Mouse (Mus musculus) macrophage (primary cell): ENCODE data around the gene Ntng2. TPM values are rescaled to one million over a fixed set of nuclear protein-coding genes. Genes with fewer than 3 reads are reported as not detected.

ENCODE experiments used
- H3K27ac ChIP-seq: fragments of 350-480 bp; formaldehyde crosslinking; 2 replicates; pipeline ENCODE4 v1.9.0; 2021
- H3K36me3 ChIP-seq: fragments of 350-480 bp; formaldehyde crosslinking; 2 replicates; pipeline ENCODE4 v1.9.0; 2021; ENCODE audit errors: inconsistent target
- H3K4me3 ChIP-seq: fragments of 350-480 bp; formaldehyde crosslinking; 2 replicates; pipeline ENCODE4 v1.9.0; 2021; ENCODE audit errors: inconsistent target
- H3K79me2 ChIP-seq: fragments of 350-480 bp; formaldehyde crosslinking; 2 replicates; pipeline ENCODE4 v1.9.0; 2021; ENCODE audit errors: inconsistent target
- WGBS: methylation state at CpG from one replicate; pipeline ENCODE4 v1.1.7; 2026; ENCODE audit warnings: inconsistent platforms; ENCODE audit not compliant: missing documents; 5-methylcytosine and 5-hydroxymethylcytosine counted together
- polyA plus RNA-seq: library from polyadenylated mRNA; stranded (reverse); fragments of 250-400 nt; gene quantifications from 3 replicates; pipeline ENCODE4 v1.2.4, GENCODE M21; 2018; ENCODE audit warnings: inconsistent platforms

The Ntng2 gene
- polyA plus RNA-seq, 1 experiment from 2014 or later: 2.7 TPM

GRCm38 (mm10) chr2:29249852-29250251 is 3.0 kb downstream of the Ntng2 start:
- no peak overlapping the region for H3K4me3 ChIP-seq
- no peaks in the 10 kb centered on the region for H3K36me3 ChIP-seq
- H3K79me2 ChIP-seq: no peaks in the 10 kb centered on the region
- WGBS: 57% methylated on average over 9 of the region's 10 CpGs
- H3K27ac ChIP-seq: no peak overlapping the region

GRCm38 (mm10) chr2:29248551-29248950 is 4.3 kb downstream of the Ntng2 start:
- H3K27ac ChIP-seq: no peak overlapping the region
- no peaks in the 10 kb centered on the region for H3K36me3 ChIP-seq
- WGBS: 75% methylated on average over 3 of the region's 3 CpGs
- H3K4me3 ChIP-seq: no peak overlapping the region
- H3K79me2 ChIP-seq: no peaks in the 10 kb centered on the region

GRCm38 (mm10) chr2:29247386-29247785 is 5.4 kb downstream of the Ntng2 start:
- 21% methylated on average over 2 of the region's 2 CpGs for WGBS
- Histone ChIP-seq H3K27ac (no peak overlapping the region), H3K79me2 (no peaks in the 10 kb centered on the region), H3K4me3 (no peak overlapping the region), H3K36me3 (no peaks in the 10 kb centered on the region)

- Histone ChIP-seq H3K27ac (no peak overlapping the region), H3K36me3 (no peaks in the 10 kb centered on the region), H3K4me3 (no peak overlapping the region), H3K79me2 (no peaks in the 10 kb centered on the region)
- WGBS: 72% methylated on average over 7 of the region's 7 CpGs
Measured at GRCm38 (mm10) chr2:29246891-29247290, 5.9 kb downstream of the Ntng2 start.

- Histone ChIP-seq H3K36me3 (no peaks in the 10 kb centered on the region), H3K4me3 (no peak overlapping the region), H3K79me2 (no peaks in the 10 kb centered on the region), H3K27ac (no peak overlapping the region)
- WGBS: 95% methylated on average over 3 of the region's 3 CpGs
Measured at GRCm38 (mm10) chr2:29246275-29246674, 6.5 kb downstream of the Ntng2 start.

- H3K27ac ChIP-seq: no peak overlapping the region
- 9% methylated on average over 10 of the region's 10 CpGs for WGBS
- H3K79me2 ChIP-seq: no peaks in the 10 kb centered on the region
- H3K4me3 ChIP-seq: no peak overlapping the region
- H3K36me3 ChIP-seq: no peaks in the 10 kb centered on the region
Measured at GRCm38 (mm10) chr2:29245341-29245779, 7.4 kb downstream of the Ntng2 start.

GRCm38 (mm10) chr2:29239329-29239728 is 13.5 kb downstream of the Ntng2 start:
- 92% methylated on average over 17 of the region's 17 CpGs for WGBS
- no peak overlapping the region for H3K4me3 ChIP-seq
- no peak overlapping the region for H3K27ac ChIP-seq
- H3K79me2 ChIP-seq: no peaks in the 10 kb centered on the region
- no peaks in the 10 kb centered on the region for H3K36me3 ChIP-seq

- Histone ChIP-seq H3K36me3 (no peaks in the 10 kb centered on the region), H3K79me2 (no peaks in the 10 kb centered on the region), H3K4me3 (no peak overlapping the region), H3K27ac (no peak overlapping the region)
- 37% methylated on average over 4 of the region's 4 CpGs for WGBS
Measured at GRCm38 (mm10) chr2:29237623-29238022, 15.2 kb downstream of the Ntng2 start.

- H3K4me3 ChIP-seq: no peak overlapping the region
- H3K27ac ChIP-seq: no peak overlapping the region
- H3K36me3 ChIP-seq: no peaks in the 10 kb centered on the region
- 95% methylated on average over 6 of the region's 7 CpGs for WGBS
- H3K79me2 ChIP-seq: no peaks in the 10 kb centered on the region
Measured at GRCm38 (mm10) chr2:29235811-29236210, 17.0 kb downstream of the Ntng2 start.

GRCm38 (mm10) chr2:29235026-29235425 is 17.8 kb downstream of the Ntng2 start:
- Histone ChIP-seq H3K36me3 (no peaks in the 10 kb centered on the region), H3K4me3 (no peak overlapping the region), H3K27ac (no peak overlapping the region), H3K79me2 (no peaks in the 10 kb centered on the region)
- 95% methylated on average over 3 of the region's 3 CpGs for WGBS

GRCm38 (mm10) chr2:29234002-29234401 is 18.8 kb downstream of the Ntng2 start:
- no peaks in the 10 kb centered on the region for H3K36me3 ChIP-seq
- WGBS: 90% methylated on average over 4 of the region's 4 CpGs
- no peak overlapping the region for H3K4me3 ChIP-seq
- H3K27ac ChIP-seq: no peak overlapping the region
- no peaks in the 10 kb centered on the region for H3K79me2 ChIP-seq

GRCm38 (mm10) chr2:29230191-29230835 is 22.5 kb downstream of the Ntng2 start:
- Histone ChIP-seq H3K27ac (no peak overlapping the region), H3K4me3 (no peak overlapping the region), H3K79me2 (no peaks in the 10 kb centered on the region), H3K36me3 (no peaks in the 10 kb centered on the region)
- 84% methylated on average over 9 of the region's 9 CpGs for WGBS

- 98% methylated on average over 4 of the region's 4 CpGs for WGBS
- no peak overlapping the region for H3K27ac ChIP-seq
- H3K79me2 ChIP-seq: no peaks in the 10 kb centered on the region
- no peaks in the 10 kb centered on the region for H3K36me3 ChIP-seq
- no peak overlapping the region for H3K4me3 ChIP-seq
Measured at GRCm38 (mm10) chr2:29226671-29227070, 26.1 kb downstream of the Ntng2 start.

- WGBS: 86% methylated on average over 7 of the region's 7 CpGs
Measured at GRCm38 (mm10) chr2:29223591-29224262, 29.1 kb downstream of the Ntng2 start.

GRCm38 (mm10) chr2:29222302-29222701 is 30.5 kb downstream of the Ntng2 start:
- Histone ChIP-seq H3K79me2 (no peaks in the 10 kb centered on the region), H3K27ac (no peak overlapping the region), H3K36me3 (no peaks in the 10 kb centered on the region), H3K4me3 (no peak overlapping the region)
- 20% methylated on average over 4 of the region's 4 CpGs for WGBS

More at GRCm38 (mm10) chr2:29223591-29224262, 29.1 kb downstream of the Ntng2 start:
- Histone ChIP-seq H3K36me3 (no peaks in the 10 kb centered on the region), H3K79me2 (no peaks in the 10 kb centered on the region), H3K4me3 (no peak overlapping the region), H3K27ac (no peak overlapping the region)
